Mouse (Mus musculus) megakaryocyte progenitor cell, adult 5-6 weeks (primary cell): Measurements from ENCODE around the gene Brd4. TPM values are rescaled to one million over a fixed set of nuclear protein-coding genes. Genes with fewer than 3 reads are reported as not detected.
"Not testable (repeated sequence)": the region's sequence is repeated elsewhere in the genome, so short reads cannot be mapped to it uniquely, and the experiment has no call there.

ENCODE experiments used
- ATAC-seq: replicated peaks from 2 replicates; pipeline ENCODE4 v1.8.0; 2016; ENCODE audit warnings: mild to moderate bottlenecking, moderate TSS enrichment, inconsistent platforms; ENCODE audit not compliant: poor library complexity
- total RNA-seq, 2 experiments: library from RNA; stranded (forward) in 1 of 2; stranded (reverse) in 1 of 2; fragments of 157-497, 149-512 nt in 1 of 2; fragments of 200-1000 nt in 1 of 2; gene quantifications; 2 replicates each; pipeline versions ENCODE4 v1.2.3 to v1.2.4; 2015 to 2017

Brd4 gene
- total RNA-seq, 2 experiments from 2014 or later: 10.5 to 99.3 TPM

GRCm38 (mm10) chr17:32238589-32238988 lies 45.9 kb downstream of the Brd4 start:
- ATAC-seq: no peak

GRCm38 (mm10) chr17:32235534-32236191 lies 48.9 kb downstream of the Brd4 start:
- ATAC-seq: no peak

- no peak for ATAC-seq
Measured at GRCm38 (mm10) chr17:32233174-32233573, 51.3 kb downstream of the Brd4 start.

GRCm38 (mm10) chr17:32229256-32229655 lies 55.3 kb downstream of the Brd4 start:
- ATAC-seq: no peak

- ATAC-seq: no peak
Measured at GRCm38 (mm10) chr17:32220873-32221272, 63.6 kb downstream of the Brd4 start.

- not testable (repeated sequence) for ATAC-seq
Measured at GRCm38 (mm10) chr17:32215587-32215986, 68.9 kb downstream of the Brd4 start.

GRCm38 (mm10) chr17:32211554-32211953 lies 73.0 kb downstream of the Brd4 start:
- ATAC-seq: not testable (repeated sequence)

- peak; percentile 76 for ATAC-seq
Measured at GRCm38 (mm10) chr17:32209752-32210151, 74.8 kb downstream of the Brd4 start.

- no peak for ATAC-seq
Measured at GRCm38 (mm10) chr17:32209144-32209543, 75.4 kb downstream of the Brd4 start.

- no peak for ATAC-seq
Measured at GRCm38 (mm10) chr17:32207586-32208245, 76.8 kb downstream of the Brd4 start.

GRCm38 (mm10) chr17:32205345-32205744 lies 79.2 kb downstream of the Brd4 start:
- no peak for ATAC-seq

GRCm38 (mm10) chr17:32202972-32203371 lies 81.5 kb downstream of the Brd4 start:
- ATAC-seq: no peak

- no peak for ATAC-seq
Measured at GRCm38 (mm10) chr17:32201086-32201485, 83.4 kb downstream of the Brd4 start.

- no peak for ATAC-seq
Measured at GRCm38 (mm10) chr17:32199796-32200195, 84.7 kb downstream of the Brd4 start.

GRCm38 (mm10) chr17:32197156-32197555 lies 87.4 kb downstream of the Brd4 start:
- ATAC-seq: no peak

GRCm38 (mm10) chr17:32195725-32196124 lies 88.8 kb downstream of the Brd4 start:
- ATAC-seq: peak; percentile 51

GRCm38 (mm10) chr17:32193010-32193409 lies 91.5 kb downstream of the Brd4 start:
- ATAC-seq: no peak

GRCm38 (mm10) chr17:32189850-32190249 lies 94.7 kb downstream of the Brd4 start:
- ATAC-seq: peak; percentile 49; the same call in 1 of the 2 replicates

- ATAC-seq: peak; percentile 45
Measured at GRCm38 (mm10) chr17:32188863-32189636, 95.5 kb downstream of the Brd4 start, which contains the start of gene Ephx3. Ephx3 (minus strand) TSS chr17:32189549.

GRCm38 (mm10) chr17:32183017-32183416 lies 101.5 kb downstream of the Brd4 start:
- ATAC-seq: no peak

- ATAC-seq: no peak
Measured at GRCm38 (mm10) chr17:32179621-32180491, 104.7 kb downstream of the Brd4 start.
